Mouse (Mus musculus) skeletal muscle tissue, adult 2 months (tissue): ENCODE results near the gene Mtfr2.

Experiments
- DNase-seq: peaks from one replicate; pipeline ENCODE4 v3.0.0-alpha.2; 2012; ENCODE audit warnings: low read depth, low spot score

Mtfr2 gene

GRCm38 (mm10) chr10:20347285-20348214 is at the start of gene Mtfr2:
Gene Mtfr2 (plus strand): TSS chr10:20347770.
- DNase-seq: peak; percentile 92

GRCm38 (mm10) chr10:20298152-20298920 is 49.2 kb upstream of the Mtfr2 start:
- DNase-seq: no peak

- DNase-seq: no peak
Measured at GRCm38 (mm10) chr10:20299114-20299513, 48.5 kb upstream of the Mtfr2 start.

- DNase-seq: no peak
Measured at GRCm38 (mm10) chr10:20310969-20311769, 36.4 kb upstream of the Mtfr2 start.

GRCm38 (mm10) chr10:20311918-20312735 is 35.4 kb upstream of the Mtfr2 start, which contains the start of gene Bclaf1:
Gene Bclaf1 (plus strand): TSS chr10:20312469.
- peak; percentile 99 for DNase-seq

GRCm38 (mm10) chr10:20312736-20313301 is 34.8 kb upstream of the Mtfr2 start:
- DNase-seq: peak; percentile 81

- DNase-seq: no peak
Measured at GRCm38 (mm10) chr10:20313447-20313846, 34.1 kb upstream of the Mtfr2 start.

- no peak for DNase-seq
Measured at GRCm38 (mm10) chr10:20313941-20314340, 33.6 kb upstream of the Mtfr2 start.

- no peak for DNase-seq
Measured at GRCm38 (mm10) chr10:20314797-20315196, 32.8 kb upstream of the Mtfr2 start.

GRCm38 (mm10) chr10:20317466-20317865 is 30.1 kb upstream of the Mtfr2 start:
- DNase-seq: no peak

GRCm38 (mm10) chr10:20326226-20326625 is 21.3 kb upstream of the Mtfr2 start:
- DNase-seq: no peak

- DNase-seq: no peak
Measured at GRCm38 (mm10) chr10:20331262-20331661, 16.3 kb upstream of the Mtfr2 start.

- no peak for DNase-seq
Measured at GRCm38 (mm10) chr10:20337872-20338271, 9.7 kb upstream of the Mtfr2 start.

GRCm38 (mm10) chr10:20345736-20346135 is 1.8 kb upstream of the Mtfr2 start:
- peak; percentile 55 for DNase-seq

- DNase-seq: no peak
Measured at GRCm38 (mm10) chr10:20348894-20349293, 1.3 kb downstream of the Mtfr2 start.

- DNase-seq: peak; percentile 43
Measured at GRCm38 (mm10) chr10:20361542-20362449, 14.2 kb downstream of the Mtfr2 start.

- DNase-seq: no peak
Measured at GRCm38 (mm10) chr10:20362450-20363118, 15.0 kb downstream of the Mtfr2 start.

- DNase-seq: no peak
Measured at GRCm38 (mm10) chr10:20372046-20372445, 24.5 kb downstream of the Mtfr2 start.

GRCm38 (mm10) chr10:20377621-20378020 is 30.1 kb downstream of the Mtfr2 start:
- DNase-seq: no peak
